Mouse (Mus musculus): ENCODE measurements around the gene Cyp17a1. TPM values are rescaled to one million over a fixed set of nuclear protein-coding genes. Genes with fewer than 3 reads are reported as not detected.

Gene Cyp17a1
- total RNA-seq (2015) (not detected in 2 replicates), total RNA-seq (2017) (not detected in 2 replicates)

DNA sequence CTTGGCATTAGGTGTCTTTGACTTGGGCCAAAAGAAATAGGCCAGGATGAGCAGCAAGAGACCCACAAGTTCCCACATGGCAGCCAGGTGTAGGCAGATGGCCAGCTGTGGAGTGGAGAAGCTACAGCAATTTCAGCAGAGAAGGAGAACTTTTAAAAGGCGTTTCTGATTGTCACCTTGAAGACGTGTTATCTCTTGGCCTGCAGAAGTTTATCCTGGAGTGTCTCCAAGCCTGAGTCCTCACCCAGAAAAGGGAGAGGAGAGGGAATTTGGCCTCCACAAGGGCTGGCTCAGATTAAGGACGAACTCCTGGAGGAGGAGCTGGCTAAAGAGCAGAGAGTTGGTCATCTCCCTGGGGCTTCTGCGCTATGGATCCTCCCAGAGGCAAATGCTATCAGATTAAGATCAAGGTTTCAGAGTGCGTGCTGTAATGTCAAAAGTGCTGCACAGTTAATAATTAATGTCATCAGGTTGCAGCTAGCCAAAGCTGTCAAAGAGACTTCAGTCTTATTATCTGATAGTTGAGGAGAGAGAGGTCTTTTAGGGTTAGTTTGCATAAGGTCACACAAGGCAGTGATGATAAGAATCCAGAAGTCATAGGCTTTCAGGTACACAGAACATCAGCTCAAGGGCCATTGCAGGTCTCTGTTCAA is at the start of gene Cyp17a1:
Gene Cyp17a1, minus strand, starts transcription at position 407 of the 653 bp plus-strand sequence.
- no peak for ATAC-seq (ENCODE audit: poor library complexity, severe bottlenecking)

DNA sequence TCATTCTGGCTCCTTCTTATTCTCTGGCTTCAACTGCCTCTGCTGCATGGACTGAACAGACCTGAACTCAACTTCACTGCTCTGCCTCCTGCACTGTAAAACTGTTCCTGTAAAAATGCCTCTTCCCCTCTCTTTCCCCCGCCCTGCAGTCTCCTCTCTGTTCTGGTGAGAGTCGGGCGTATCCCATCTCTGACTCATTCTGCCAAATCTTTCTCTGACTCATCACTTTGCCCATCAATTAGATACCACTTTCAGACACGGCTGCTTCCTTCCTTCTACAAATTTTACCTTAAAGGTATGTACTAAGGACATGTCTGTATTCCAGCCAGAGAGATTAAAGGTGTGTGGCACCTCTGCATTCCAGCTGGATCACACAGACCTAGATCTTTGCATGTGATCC is 45.2 kb upstream of the Cyp17a1 start:
- ATAC-seq (ENCODE audit: poor library complexity, severe bottlenecking), result no peak

DNA sequence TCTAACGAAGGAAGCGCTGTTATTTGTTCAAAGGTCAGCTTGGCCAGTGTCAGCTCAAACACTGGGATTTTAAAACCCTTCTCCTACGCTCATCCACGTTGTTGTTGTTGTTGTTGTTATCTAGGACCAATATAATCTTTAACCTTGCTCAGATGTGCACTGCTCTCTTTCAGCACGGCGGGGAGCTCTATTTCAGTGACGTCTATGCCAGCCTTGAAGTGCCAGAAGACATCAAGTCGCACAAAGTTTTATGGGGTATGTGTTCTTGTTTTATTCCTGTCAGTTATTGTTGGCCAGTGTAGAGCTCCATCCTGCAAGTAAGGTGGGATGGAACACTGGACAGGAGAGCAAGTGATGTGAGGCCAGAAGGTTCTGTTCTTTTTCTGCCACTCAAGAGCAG is 42.0 kb upstream of the Cyp17a1 start:
- no peak for ATAC-seq (ENCODE audit: poor library complexity, severe bottlenecking)

DNA sequence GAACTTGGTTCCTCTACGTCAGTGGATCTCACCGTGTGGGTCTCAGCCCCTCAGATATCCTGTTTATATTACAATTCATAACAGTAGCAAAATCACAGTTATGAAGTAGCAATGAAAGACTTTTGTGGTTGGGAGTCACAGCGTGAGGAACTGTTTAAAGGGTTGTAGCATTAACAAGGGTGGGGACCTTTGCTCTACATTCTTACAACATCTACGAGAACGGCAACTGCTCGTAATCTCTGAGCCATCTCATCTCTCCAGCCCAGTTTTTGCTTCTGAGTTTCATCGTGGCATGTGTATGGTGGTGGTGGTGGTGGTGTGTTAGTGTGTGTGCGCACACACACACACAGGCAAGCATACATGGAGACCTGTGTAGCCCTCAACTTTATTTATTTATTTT is 41.3 kb upstream of the Cyp17a1 start:
- no peak for ATAC-seq (ENCODE audit: poor library complexity, severe bottlenecking)

DNA sequence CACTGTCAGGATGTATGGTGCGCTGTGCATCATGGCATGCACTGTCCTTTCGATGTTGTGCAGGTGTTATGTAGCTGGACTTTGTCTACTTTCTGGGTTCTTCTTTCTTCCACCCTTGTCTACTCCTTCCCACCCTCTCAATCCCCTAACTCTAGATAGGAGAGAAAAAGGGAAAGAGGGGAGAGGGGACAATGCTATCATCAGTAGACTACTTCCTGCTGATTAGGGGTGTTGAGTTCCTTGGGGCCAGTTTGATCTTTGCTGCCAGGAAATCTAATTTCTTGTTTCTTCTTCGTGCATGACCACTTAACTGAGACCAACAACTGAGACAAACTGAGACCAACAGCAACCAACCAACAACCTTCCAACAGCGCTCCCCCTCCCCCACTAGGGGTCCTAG is 37.6 kb upstream of the Cyp17a1 start:
- ATAC-seq (ENCODE audit: poor library complexity, severe bottlenecking), result no peak

DNA sequence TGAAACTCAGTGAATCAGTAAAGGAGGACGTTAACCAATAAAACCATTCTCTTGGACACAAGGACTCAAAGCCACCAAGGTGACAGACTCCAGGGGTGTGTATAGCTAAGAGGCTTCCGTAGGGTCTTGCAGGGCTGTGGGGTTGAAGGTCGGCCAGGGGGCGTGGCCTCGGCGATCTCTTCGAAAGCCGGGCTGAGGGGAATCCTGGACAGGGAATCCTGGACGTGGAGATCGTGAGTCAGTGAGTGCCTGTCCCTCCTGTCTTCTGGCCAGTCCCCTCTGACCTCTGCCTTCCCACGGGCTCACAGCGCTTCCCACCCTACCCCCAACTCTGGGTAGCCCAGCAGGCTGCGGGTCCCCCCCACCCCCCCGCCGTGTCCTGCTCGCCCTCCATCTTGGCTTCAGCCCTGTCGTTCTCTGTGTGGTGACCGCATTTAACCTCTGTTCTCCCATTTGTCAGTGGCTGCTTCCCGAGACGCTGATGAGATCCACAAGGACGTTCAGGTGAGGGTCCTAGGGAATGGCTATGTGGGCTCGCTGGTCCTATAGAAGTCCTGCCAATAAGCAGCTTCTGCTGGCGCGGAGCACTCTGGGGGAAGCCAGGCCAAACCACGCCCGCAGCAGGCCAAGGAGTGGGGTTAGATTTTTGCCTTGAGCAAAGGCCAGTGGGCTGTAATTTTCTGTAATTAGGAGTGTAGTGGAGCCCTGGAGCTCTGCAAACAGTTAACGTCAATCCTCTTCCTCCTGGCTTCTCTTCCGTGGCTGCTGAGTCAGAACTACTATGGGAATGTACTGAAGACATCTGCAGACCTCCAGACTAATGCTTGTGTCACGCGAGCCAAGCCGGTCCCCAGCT is 34.6 kb upstream of the Cyp17a1 start, which contains the start of gene As3mt:
Gene As3mt, plus strand, starts transcription at position 163 of the 856 bp plus-strand sequence.
- ATAC-seq (ENCODE audit: poor library complexity, severe bottlenecking), result peak; percentile 56; the same call in 1 of the 2 replicates

DNA sequence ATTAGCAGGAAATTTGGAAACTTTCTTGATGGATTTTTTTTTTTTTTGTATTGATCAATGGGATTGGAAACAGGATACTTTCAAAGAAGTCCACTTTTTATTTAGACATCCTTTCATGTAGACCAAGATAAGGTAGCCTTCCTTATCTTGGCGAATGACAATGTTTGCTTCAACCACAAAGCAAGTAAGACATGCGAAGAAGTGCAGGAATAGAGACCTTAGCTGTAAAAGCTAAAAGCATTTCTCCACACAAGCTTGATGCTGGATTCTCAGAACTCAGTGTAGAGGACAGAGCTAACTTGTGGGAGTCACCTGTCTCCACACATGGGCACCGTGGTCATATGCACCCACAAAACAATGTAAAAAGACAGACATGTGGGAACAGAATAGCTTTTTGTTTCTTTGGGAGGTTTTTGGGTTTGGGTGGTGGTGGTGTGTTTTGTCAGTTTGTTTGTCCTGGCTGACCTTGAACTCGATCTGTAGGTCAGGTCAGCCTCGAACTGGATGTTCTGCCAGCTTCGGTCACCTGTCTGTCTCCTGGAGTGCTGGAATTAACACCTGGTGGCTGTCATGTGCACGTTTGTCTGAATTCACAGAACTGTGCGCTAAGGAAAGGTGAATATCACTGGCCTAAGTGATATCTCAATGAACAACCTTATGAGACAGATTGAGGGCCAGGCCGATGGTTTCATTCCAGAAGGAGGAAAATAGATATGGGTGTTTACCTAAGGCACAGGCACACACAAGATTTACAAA is 33.7 kb upstream of the Cyp17a1 start:
- no peak for ATAC-seq (ENCODE audit: poor library complexity, severe bottlenecking)

DNA sequence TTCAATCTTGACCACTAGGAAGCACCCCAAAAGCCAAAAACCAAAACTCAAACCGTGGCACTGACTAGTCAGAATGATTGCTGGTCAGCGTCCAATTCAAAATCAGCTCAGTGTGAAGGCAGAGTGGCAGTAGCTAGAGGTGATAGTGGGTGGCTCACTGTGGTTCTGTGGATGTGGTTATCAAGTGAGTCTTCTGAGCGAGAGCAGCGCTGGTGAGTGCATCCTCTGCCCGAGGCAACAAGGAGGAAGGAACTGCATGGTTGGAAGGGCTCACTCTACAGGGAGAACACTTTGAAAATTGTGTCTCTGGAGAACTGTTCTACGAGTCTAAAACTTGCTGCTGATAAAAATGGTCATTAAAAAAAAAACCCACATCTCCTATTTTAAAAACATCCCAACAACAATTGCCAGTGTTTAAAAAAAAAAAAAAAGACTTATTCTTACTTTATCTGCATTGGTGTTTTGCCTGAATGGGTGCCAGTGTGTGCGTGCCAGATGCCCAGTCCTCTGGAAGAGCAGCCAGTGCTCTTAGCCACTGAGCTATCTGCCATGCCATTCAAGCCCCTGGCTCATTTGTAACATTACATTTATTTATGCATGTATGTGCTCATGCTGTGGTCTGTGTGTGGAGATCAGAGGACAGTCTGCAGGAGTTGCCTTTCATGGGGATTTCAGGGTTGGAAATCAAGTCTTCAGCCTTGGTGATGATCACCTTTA is 33.0 kb upstream of the Cyp17a1 start:
- ATAC-seq (ENCODE audit: poor library complexity, severe bottlenecking), result peak; percentile 69

DNA sequence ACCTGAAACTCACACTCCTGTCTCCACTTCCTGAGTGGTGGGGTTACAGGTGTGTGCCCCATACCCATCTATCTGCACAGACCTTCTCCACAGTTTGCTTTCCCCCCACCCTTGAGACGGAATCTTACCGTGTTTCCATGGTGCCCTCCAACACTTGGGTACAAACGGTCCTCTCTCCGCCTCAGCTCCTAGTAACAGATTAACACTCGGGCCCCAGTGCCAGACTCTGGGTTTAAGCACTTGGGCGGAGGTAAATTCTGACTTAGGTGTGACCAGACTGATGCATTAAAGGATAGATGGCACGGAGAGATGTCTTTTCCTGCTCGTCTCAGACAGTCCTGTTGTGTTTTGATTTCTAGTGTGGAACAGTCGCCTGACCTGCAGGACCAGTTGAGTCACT is 28.2 kb upstream of the Cyp17a1 start:
- no peak for ATAC-seq (ENCODE audit: poor library complexity, severe bottlenecking)

DNA sequence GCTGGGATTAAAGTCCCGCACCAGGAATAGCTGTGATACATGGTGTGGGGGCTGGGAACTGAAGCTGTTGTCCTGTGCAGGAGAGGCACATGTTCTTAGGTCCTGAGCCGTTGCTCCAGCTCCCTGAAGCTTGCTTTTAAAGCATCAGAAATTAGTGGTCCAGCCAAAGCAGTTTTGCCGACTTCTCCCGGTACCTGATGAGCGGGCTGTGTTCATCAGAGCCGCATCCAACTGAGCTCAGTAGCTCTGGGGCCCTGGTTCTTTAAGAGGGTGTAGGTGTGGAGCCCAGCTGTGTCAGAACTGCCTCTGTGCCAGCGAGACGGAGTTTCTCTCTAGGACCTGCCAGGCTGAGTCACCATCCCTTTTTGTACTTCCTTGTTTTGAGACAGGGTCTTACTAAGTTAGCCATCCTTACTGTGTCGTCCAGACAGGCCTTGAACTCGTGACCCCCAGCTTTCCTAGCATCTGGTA is 26.1 kb upstream of the Cyp17a1 start:
- peak; percentile 84 for ATAC-seq (ENCODE audit: poor library complexity, severe bottlenecking)

DNA sequence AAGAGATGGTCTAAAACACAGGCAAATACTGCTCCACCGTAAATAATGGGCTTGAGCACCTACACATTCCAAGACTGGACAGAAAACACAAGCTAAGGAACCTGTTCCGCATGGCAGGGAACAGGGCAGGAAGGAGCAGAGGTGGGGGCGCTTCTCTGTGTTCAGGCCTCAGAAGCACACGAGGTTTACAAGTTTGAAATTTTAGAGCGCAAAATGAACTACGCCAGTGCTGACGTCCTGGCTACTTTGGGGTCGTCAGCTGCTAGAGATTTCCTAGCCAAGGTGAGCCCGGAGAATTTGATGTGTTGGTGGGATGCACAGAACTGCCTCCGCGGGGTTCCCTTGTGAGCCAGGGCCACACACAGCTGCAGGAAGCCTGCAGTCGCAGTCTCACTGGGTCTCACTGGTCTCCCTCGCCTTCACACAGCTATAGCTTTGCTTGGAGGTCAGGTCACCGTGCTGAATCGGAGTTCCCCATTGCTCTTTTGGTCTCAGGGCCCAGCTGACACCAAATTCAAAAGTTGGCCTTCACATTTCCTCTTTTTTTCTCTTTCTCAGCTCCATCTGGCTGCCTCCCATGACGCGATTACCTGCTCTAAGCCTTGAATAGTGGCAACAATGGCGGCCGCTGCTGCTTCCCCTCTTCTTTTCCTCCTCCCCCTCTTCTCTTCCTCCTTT is 25.0 kb upstream of the Cyp17a1 start:
- ATAC-seq (ENCODE audit: poor library complexity, severe bottlenecking), result peak; percentile 67

DNA sequence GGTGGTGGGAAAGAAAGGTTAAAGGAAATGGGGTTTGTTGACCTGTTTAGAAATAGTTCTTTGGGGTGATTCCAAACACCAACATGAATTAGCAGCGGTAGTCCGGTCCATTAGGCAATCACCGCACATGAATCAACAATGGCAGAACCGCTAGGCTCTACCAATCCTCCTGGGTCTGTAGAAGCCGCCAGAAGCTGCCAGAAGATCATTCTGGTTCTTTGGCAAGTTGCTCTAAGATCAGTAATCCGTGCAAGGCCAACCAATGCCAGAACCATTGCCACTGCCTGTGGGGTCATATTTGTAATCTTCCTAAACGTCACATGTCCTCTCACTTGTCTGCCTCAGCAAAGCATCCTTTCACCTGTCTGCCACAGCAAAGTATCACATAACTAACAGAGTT is 24.0 kb upstream of the Cyp17a1 start:
- no peak for ATAC-seq (ENCODE audit: poor library complexity, severe bottlenecking)

DNA sequence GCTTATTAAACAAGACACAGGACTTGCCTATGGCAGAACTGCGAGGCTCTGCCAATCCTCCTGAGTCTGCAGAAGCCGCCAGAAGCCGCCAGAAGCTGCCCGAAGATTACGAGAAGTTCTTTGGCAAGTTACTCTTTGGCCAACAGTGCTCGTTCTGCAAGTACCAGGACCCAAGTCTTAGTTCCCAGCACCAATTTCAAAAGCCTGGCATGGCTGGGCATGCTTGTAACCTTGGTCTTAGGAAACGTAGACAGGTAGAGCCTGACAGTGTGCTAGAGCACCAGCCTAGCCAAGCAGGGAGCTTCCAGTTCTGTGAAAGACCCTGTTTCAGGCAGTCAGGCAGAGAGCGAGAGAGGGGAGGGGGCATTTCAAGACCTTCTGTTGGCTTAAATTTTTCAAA is 23.5 kb upstream of the Cyp17a1 start:
- no peak for ATAC-seq (ENCODE audit: poor library complexity, severe bottlenecking)

DNA sequence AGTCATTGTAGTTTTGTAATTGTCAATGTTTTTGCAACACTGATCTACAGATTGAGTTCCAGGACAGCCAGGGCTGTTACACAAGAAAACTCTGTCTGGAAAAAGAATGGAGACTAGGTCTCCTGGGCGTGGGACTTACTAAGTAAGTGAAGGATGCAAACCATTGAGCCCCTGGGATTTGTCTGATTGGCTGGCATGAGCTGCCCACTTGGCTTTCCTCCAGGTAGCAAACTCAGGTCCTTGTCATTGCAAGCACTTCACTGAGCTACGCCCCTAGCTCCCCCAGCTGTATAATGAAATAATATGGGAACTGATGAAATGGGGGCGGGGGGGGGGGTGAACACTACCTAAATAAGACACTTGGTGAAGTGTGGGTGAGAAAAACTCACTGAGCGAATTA is 20.2 kb upstream of the Cyp17a1 start:
- no peak for ATAC-seq (ENCODE audit: poor library complexity, severe bottlenecking)

DNA sequence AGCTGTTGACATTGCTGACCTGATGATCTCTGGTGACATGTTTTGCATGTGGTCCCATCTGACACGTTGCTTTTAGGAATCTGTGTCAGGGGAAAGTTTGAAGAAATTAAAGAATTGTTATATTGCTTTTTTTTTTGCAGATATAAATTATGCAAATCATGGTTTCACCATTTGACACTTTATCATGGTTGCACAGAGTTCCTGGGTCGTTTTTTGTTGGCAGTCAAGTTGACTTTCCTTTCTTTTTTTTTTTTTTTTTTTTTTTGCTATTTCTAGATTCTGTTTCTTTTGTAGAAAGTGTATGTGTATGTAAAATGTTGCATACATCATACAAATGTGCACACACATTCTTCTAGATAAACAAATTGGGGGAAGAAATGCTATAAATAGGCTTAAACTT is 18.1 kb upstream of the Cyp17a1 start:
- ATAC-seq (ENCODE audit: poor library complexity, severe bottlenecking), result no peak

DNA sequence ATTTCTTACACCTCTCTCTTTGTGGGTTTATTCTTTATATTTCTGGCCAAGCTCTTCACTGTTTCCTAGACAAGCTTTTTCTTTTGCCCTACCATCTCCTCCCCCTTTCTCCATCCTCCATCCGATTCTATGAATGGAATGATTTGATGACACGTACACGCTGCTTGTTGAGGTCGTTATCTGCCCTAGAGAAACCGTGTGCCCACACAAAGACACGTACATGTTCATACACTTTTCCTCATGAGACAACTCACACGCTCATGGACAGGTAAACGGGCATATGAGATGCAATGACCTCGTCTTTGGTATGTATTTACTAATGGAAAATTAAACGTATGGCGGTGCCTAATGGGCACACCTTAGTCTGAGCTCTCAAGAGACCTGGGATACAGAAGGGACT is 17.4 kb upstream of the Cyp17a1 start:
- ATAC-seq (ENCODE audit: poor library complexity, severe bottlenecking), result no peak

DNA sequence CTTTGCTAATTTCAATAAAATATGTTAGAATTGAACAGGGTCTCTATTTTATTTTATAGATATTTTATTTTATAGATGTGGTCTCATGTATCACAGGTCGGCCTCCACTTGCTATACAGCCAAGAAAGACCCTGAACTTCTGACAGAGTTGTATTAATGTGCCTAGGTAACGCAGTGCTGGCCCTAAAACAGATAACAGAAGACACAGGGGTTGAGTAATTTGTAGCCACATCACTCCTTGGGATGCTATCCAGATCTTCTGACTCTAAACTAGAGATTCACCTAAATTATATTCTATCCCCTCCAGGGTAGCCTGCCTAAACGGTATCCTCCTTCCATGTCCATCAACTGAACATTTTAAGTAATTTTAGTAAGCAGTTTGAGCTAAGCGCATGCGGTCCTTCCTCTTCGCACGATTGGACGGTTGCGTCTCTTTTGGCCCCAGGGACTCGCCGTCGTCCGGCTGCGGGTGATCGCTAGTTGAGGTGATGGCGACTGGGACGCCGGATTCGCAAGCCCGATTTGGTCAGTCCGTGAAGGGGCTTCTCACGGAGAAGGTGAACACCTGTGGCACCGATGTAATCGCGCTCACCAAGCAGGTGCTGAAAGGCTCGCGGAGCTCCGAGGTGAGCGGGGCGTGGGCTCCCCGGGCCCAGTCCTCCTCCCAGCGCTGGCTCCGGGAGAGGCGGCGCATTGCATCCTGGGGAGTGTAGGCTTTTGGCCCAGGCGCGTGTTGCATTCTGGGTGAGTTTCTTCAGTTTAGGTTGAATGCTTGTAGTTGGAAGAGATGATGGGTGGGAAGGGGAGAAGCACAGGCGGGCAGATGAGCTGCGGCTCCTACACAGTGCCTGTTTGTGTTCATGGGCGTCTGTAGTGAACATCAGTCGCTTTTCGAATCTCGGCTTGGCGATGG is 16.7 kb upstream of the Cyp17a1 start, which contains the start of gene Borcs7:
Gene Borcs7, plus strand, starts transcription at position 447 of the 913 bp plus-strand sequence.
- peak; percentile 99 for ATAC-seq (ENCODE audit: poor library complexity, severe bottlenecking)

DNA sequence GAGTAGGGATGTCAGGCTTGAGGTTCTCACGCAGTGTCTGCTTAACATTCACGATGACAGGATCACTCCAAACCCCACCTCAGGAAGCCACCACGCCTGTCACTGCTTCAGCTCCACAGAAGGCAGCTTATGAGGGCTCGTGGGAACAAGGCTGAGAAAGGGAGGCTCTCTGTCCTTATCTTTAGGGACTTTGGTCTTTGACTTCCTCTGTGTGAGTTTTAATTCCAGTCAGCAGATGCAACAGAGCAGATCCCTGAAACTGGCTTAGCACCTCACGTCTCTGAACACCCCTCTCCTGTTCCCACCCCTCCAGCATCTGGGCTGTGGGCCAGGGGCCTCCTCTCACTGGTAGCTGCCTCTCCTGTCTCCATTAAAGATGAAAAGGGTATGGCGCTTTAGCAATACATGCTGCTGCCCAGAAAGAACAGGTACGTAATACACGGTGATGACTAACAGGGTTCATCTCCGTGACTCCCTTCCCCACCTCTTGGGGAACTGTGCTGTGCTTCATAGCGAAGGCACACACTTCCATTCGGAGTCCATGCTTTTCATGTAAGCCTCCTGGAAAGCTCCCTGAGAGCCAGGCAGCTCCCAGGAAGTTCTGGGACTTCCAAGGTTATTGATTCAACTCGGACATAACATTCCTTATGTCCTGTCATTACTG is 6.9 kb upstream of the Cyp17a1 start:
- no peak for ATAC-seq (ENCODE audit: poor library complexity, severe bottlenecking)
